Comparison of ENCODE assay signal across 9 mouse cellular contexts in the genomic region with DNA sequence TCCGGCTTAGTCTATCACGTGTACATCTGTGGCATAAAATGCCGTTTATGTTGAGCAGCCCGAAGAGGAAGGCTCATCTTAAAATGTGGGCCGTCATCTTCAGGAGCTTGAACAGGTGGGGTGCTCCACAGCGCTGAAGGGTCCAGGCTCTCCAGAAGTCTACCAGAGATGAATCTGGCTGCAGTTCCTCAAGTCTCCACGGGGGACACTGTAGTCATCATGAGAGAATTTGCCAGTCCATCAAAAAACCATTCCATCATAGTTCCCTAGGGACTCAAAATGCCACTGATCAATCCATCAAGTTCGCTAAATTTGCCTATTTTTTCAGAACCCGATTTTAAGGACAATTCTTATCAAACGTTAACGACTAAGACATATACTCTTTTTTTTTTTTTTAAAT. TPM values are rescaled to one million over a fixed set of nuclear protein-coding genes. Genes with fewer than 3 reads are reported as not detected.
DNase-seq lines count a peak whose midpoint lies in the region; ATAC-seq lines count a peak whose summit lies in the region.
"Had no signal": no experiment of that assay in that cellular context is flagged by ENCODE, and none has a peak within 500 bp of the region (broad histone marks: within the 10 kb centered on the region; RNA-seq: fewer than 3 reads in every experiment).

No protein-coding gene starts in this region.

- H3K36me3 ChIP-seq in embryonic facial prominence, embryonic 14.5 days (ENCODE audit: control insufficient read depth, insufficient read depth, low read length): no peaks in the 10 kb centered on the region
- H3K36me3 ChIP-seq: midbrain, embryonic 12.5 days had no signal

- no peak for ATAC-seq in frontal cortex, adult (ENCODE audit: low TSS enrichment)
- no peak for ATAC-seq in embryonic facial prominence, embryonic 14.5 days (ENCODE audit: low read depth)
- ATAC-seq in megakaryocyte progenitor cell, adult 5-6 weeks (replicated peaks; ENCODE audit: poor library complexity): 0 out of 2 replicates have a peak, but pooled peaks have one; percentile 44
- ATAC-seq in megakaryocyte, adult 5-6 weeks (ENCODE audit: poor library complexity, severe bottlenecking): no peak

- H3K9ac ChIP-seq in embryonic facial prominence, embryonic 14.5 days (ENCODE audit: low read depth, low read length): no peak overlapping the region
- H3K9ac ChIP-seq: midbrain, embryonic 12.5 days had no signal

- H3K27ac ChIP-seq in embryonic facial prominence, embryonic 14.5 days (replicated peaks; ENCODE audit: low read depth, low read length): no peak overlapping the region
- H3K27ac ChIP-seq: midbrain, embryonic 12.5 days had no signal

- H3K4me1 ChIP-seq in embryonic facial prominence, embryonic 14.5 days (ENCODE audit: control insufficient read depth, insufficient read depth, low read length): peaks cover 11% of the 10 kb centered on the region; the same call in 1 of the 2 replicates

- H3K9me3 ChIP-seq in embryonic facial prominence, embryonic 14.5 days (ENCODE audit: control insufficient read depth, low read length): no peaks in the 10 kb centered on the region
- H3K9me3 ChIP-seq: midbrain, embryonic 12.5 days had no signal

- WGBS in embryonic facial prominence, embryonic 14.5 days: 46% methylated on average over 11 of the region's 11 CpGs

- H3K4me2 ChIP-seq in embryonic facial prominence, embryonic 14.5 days (ENCODE audit: low read depth, low read length): no peak overlapping the region
- H3K4me2 ChIP-seq: midbrain, embryonic 12.5 days had no signal

- no peak overlapping the region for H3K4me3 ChIP-seq in embryonic facial prominence, embryonic 14.5 days (ENCODE audit: low read depth, low read length)
- H3K4me3 ChIP-seq: midbrain, embryonic 12.5 days had no signal

- peak; percentile 32 to 76 for DNase-seq in frontal cortex, adult 2 months (ENCODE audit: extremely low spot score in 1 of 2, low spot score in 1 of 2)
- peak; percentile 54 for DNase-seq in urinary bladder, postnatal 25 days (ENCODE audit: low spot score)
- DNase-seq in urinary bladder, postnatal 10 days (ENCODE audit: low spot score): no peak
- DNase-seq in embryonic facial prominence, embryonic 14.5 days (ENCODE audit: low spot score): peak; percentile 45
- DNase-seq in layer of hippocampus, adult 9-11 months: peak; percentile 22

- no peaks in the 10 kb centered on the region for H3K27me3 ChIP-seq in embryonic facial prominence, embryonic 14.5 days (replicated peaks; ENCODE audit: control insufficient read depth, insufficient read depth, low read length)

RNA-seq across cellular contexts. Expression of a gene that starts 36.6 kb away (rescaled TPM):
- 13.6 and 15.0 TPM in 2 replicates for polyA plus RNA-seq in frontal cortex, adult 2 months (2012; rRNA removed)
- polyA plus RNA-seq in embryonic facial prominence, embryonic 14.5 days (2014; fragmentation: Nextera tagmentation; extraction: Ambion mirVana): 18.4 and 27.3 TPM in 2 replicates
- 0.20 TPM in 1 of 2 replicates, not detected in the other for total RNA-seq in megakaryocyte progenitor cell, adult 5-6 weeks (2015)
- not detected in 2 replicates for total RNA-seq in megakaryocyte progenitor cell, adult 5-6 weeks (2017)
- not detected in 2 replicates for total RNA-seq in megakaryocyte, adult 5-6 weeks (2015)
- not detected in 2 replicates for total RNA-seq in megakaryocyte, adult 5-6 weeks (2017)
